Comparison of ENCODE assay signal across 9 mouse cellular contexts in the genomic region with DNA sequence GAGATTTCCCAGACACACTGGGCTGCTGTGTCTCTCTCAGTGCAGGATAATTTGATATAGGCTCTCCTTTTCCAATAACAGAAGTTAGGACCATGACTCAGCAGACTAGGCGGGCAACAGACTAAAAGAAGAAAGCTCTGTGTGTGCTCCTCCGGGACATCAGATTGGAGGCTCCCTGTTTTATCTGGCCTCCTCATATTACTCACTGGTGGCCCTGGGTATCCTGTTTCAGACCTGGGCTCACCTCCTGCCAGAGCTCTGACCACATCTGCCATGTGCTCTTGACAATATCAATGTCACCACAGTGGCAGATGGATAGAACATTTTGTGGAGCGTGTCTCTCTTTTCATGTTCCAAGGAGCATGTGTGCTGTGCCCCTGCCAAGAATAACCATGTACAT.
DNase-seq lines count a peak whose midpoint lies in the region; ATAC-seq and TF ChIP-seq lines count a peak whose summit lies in the region.
"Had no signal": no experiment of that assay in that cellular context is flagged by ENCODE, and none has a peak within 500 bp of the region (broad histone marks: within the 10 kb centered on the region; RNA-seq: fewer than 3 reads in every experiment).

No protein-coding gene starts in this region.

- WGBS in kidney, postnatal 0 days, result 30% methylated on average over 3 of the region's 3 CpGs
- WGBS in embryonic facial prominence, embryonic 10.5 days, result 31% methylated on average over 3 of the region's 3 CpGs
- 8% methylated on average over 3 of the region's 3 CpGs for WGBS in heart, embryonic 12.5 days
- 55% methylated on average over 3 of the region's 3 CpGs for WGBS in lung, postnatal 0 days

- no peaks in the 10 kb centered on the region for H3K9me3 ChIP-seq in kidney, postnatal 0 days (replicated peaks; ENCODE audit: low read length)
- no peaks in the 10 kb centered on the region for H3K9me3 ChIP-seq in embryonic facial prominence, embryonic 10.5 days
- peaks cover 4% of the 10 kb centered on the region; the same call in 1 of the 2 replicates for H3K9me3 ChIP-seq in heart, embryonic 12.5 days (replicated peaks)
- no peaks in the 10 kb centered on the region for H3K9me3 ChIP-seq in lung, postnatal 0 days (ENCODE audit: low read length)
- H3K9me3 ChIP-seq: midbrain, embryonic 15.5 days had no signal

- no peak for TF ChIP-seq EP300 in lung, postnatal 0 days (IDR thresholded peaks at IDR 0.05)

- DNase-seq in kidney, postnatal 0 days (ENCODE audit: low spot score), result peak; percentile 35
- no peak for DNase-seq in kidney, adult 8-10 months
- DNase-seq in embryonic facial prominence, embryonic 10.5 days (ENCODE audit: low spot score), result peak; percentile 75
- DNase-seq in lung, postnatal 0 days (ENCODE audit: low spot score), result no peak
- DNase-seq in left cerebral cortex, postnatal 4 days, result no peak
- no peak for DNase-seq in spleen, adult 18-20 months

- TF ChIP-seq CTCF in kidney, postnatal 0 days (IDR thresholded peaks at IDR 0.05; ENCODE audit: low read depth), result no peak
- no peak for TF ChIP-seq CTCF in lung, postnatal 0 days (IDR thresholded peaks at IDR 0.05)

- no peak overlapping the region for H3K27ac ChIP-seq in kidney, postnatal 0 days
- H3K27ac ChIP-seq in embryonic facial prominence, embryonic 10.5 days (replicated peaks), result peak overlapping the region; percentile 44; the same call in 1 of the 2 replicates
- 0 out of 2 replicates have a peak overlapping the region, but pooled peaks have one; percentile 51 for H3K27ac ChIP-seq in heart, embryonic 12.5 days (ENCODE audit: poor library complexity, severe bottlenecking)
- no peak overlapping the region for H3K27ac ChIP-seq in lung, postnatal 0 days (ENCODE audit: low read length)
- H3K27ac ChIP-seq: midbrain, embryonic 15.5 days had no signal

- no peaks in the 10 kb centered on the region for H3K27me3 ChIP-seq in kidney, postnatal 0 days (ENCODE audit: insufficient read depth, low read length)
- H3K27me3 ChIP-seq in embryonic facial prominence, embryonic 10.5 days (replicated peaks; ENCODE audit: low read depth, poor library complexity, severe bottlenecking), result no peaks in the 10 kb centered on the region
- H3K27me3 ChIP-seq in heart, embryonic 12.5 days (replicated peaks), result no peaks in the 10 kb centered on the region
- no peaks in the 10 kb centered on the region for H3K27me3 ChIP-seq in lung, postnatal 0 days (replicated peaks; ENCODE audit: insufficient read depth, low read length)
- H3K27me3 ChIP-seq: midbrain, embryonic 15.5 days had no signal

- no peak overlapping the region for H3K4me2 ChIP-seq in kidney, postnatal 0 days (ENCODE audit: low read length)
- H3K4me2 ChIP-seq in heart, embryonic 12.5 days, result no peak overlapping the region
- H3K4me2 ChIP-seq in lung, postnatal 0 days (replicated peaks; ENCODE audit: low read depth, low read length), result no peak overlapping the region
- H3K4me2 ChIP-seq: midbrain, embryonic 15.5 days had no signal

- no peak overlapping the region for H3K4me3 ChIP-seq in kidney, postnatal 0 days (replicated peaks; ENCODE audit: low read depth, low read length)
- no peak overlapping the region for H3K4me3 ChIP-seq in embryonic facial prominence, embryonic 10.5 days
- no peak overlapping the region for H3K4me3 ChIP-seq in heart, embryonic 12.5 days
- no peak overlapping the region for H3K4me3 ChIP-seq in lung, postnatal 0 days (ENCODE audit: low read depth, low read length)
- H3K4me3 ChIP-seq: midbrain, embryonic 15.5 days had no signal

- intact Hi-C loops in left cerebral cortex, postnatal 4 days (cut with DNase I), result no loop called here

- H3K36me3 ChIP-seq in kidney, postnatal 0 days (ENCODE audit: insufficient read depth, low read length), result no peaks in the 10 kb centered on the region
- H3K36me3 ChIP-seq in embryonic facial prominence, embryonic 10.5 days (replicated peaks), result no peaks in the 10 kb centered on the region
- H3K36me3 ChIP-seq in heart, embryonic 12.5 days, result no peaks in the 10 kb centered on the region
- no peaks in the 10 kb centered on the region for H3K36me3 ChIP-seq in lung, postnatal 0 days (ENCODE audit: insufficient read depth, low read length)
- H3K36me3 ChIP-seq: midbrain, embryonic 15.5 days had no signal

- no peak overlapping the region for H3K9ac ChIP-seq in kidney, postnatal 0 days (ENCODE audit: low read depth, low read length)
- H3K9ac ChIP-seq in heart, embryonic 12.5 days, result no peak overlapping the region
- H3K9ac ChIP-seq in lung, postnatal 0 days (replicated peaks; ENCODE audit: low read depth), result no peak overlapping the region
- H3K9ac ChIP-seq: midbrain, embryonic 15.5 days had no signal

- H3K4me1 ChIP-seq in kidney, postnatal 0 days (replicated peaks; ENCODE audit: insufficient read depth, low read length), result no peaks in the 10 kb centered on the region
- peaks cover 21% of the 10 kb centered on the region for H3K4me1 ChIP-seq in embryonic facial prominence, embryonic 10.5 days
- H3K4me1 ChIP-seq in heart, embryonic 12.5 days (replicated peaks), result peaks cover 9% of the 10 kb centered on the region; the same call in 1 of the 2 replicates
- no peaks in the 10 kb centered on the region for H3K4me1 ChIP-seq in lung, postnatal 0 days (ENCODE audit: insufficient read depth, low read depth, low read length)
- H3K4me1 ChIP-seq: midbrain, embryonic 15.5 days had no signal

- no peak; the same call in 1 of the 2 replicates for ATAC-seq in kidney, postnatal 0 days (replicated peaks; ENCODE audit: low FRiP score, low read depth)
- ATAC-seq in heart, embryonic 12.5 days (ENCODE audit: insufficient number of reproducible peaks, low FRiP score), result peak; percentile 89
- peak; percentile 69 for ATAC-seq in megakaryocyte progenitor cell, adult 5-6 weeks (replicated peaks; ENCODE audit: poor library complexity)
- no peak for ATAC-seq in lung, postnatal 0 days
- ATAC-seq: midbrain, embryonic 15.5 days had no signal

Comparison
In these comparisons a context has a peak if more than half of its experiments do, and no peak if none do; other contexts are left out.
1. DNase-seq: peak in kidney, postnatal 0 days (single experiment) and embryonic facial prominence, embryonic 10.5 days (single experiment); none in kidney, adult 8-10 months (0 of 2), lung, postnatal 0 days (single experiment), left cerebral cortex, postnatal 4 days (single experiment) and spleen, adult 18-20 months (0 of 2).
2. ATAC-seq: peak in heart, embryonic 12.5 days (single experiment) and megakaryocyte progenitor cell, adult 5-6 weeks (single experiment); none in kidney, postnatal 0 days (single experiment) and lung, postnatal 0 days (single experiment).
3. H3K27ac ChIP-seq: peak in embryonic facial prominence, embryonic 10.5 days (single experiment) and heart, embryonic 12.5 days (single experiment); none in kidney, postnatal 0 days (single experiment) and lung, postnatal 0 days (single experiment).